Mouse (Mus musculus) lung, embryonic 16.5 days (tissue): ENCODE measurements around the gene 4930404N11Rik. TPM values are rescaled to one million over a fixed set of nuclear protein-coding genes. Genes with fewer than 3 reads are reported as not detected.
A peak's percentile ranks its signal among the peaks of the same experiment; 100 is the strongest.

Source experiments
- ATAC-seq: fragments of 200-750 bp; cut with Nextera tagmentation; 2 replicates; pipeline ENCODE4 v1.8.0; 2017; ENCODE audit warnings: low read depth, mild to moderate bottlenecking, moderate library complexity
- H3K27ac ChIP-seq: fragments of 300-500 bp; sonication (generic); 2 replicates; pipeline ENCODE4 v1.5.1; 2014; ENCODE audit warnings: mild to moderate bottlenecking, control low read depth, low read length
- H3K27me3 ChIP-seq: fragments of 300-500 bp; sonication (generic); 2 replicates; pipeline ENCODE4 v1.6.1; 2014; ENCODE audit warnings: low read depth, low read length, mixed read lengths; ENCODE audit not compliant: control insufficient read depth, insufficient read depth
- H3K36me3 ChIP-seq: fragments of 300-500 bp; sonication (generic); 2 replicates; pipeline ENCODE4 v1.6.1; 2014; ENCODE audit warnings: low read length; ENCODE audit not compliant: control insufficient read depth, insufficient read depth
- H3K4me1 ChIP-seq: fragments of 300-500 bp; sonication (generic); replicated peaks from 2 replicates; pipeline ENCODE4 v1.6.1; 2014; ENCODE audit warnings: low read length, mixed read lengths; ENCODE audit not compliant: control insufficient read depth, insufficient read depth
- H3K4me2 ChIP-seq: fragments of 300-500 bp; sonication (generic); 2 replicates; pipeline ENCODE4 v1.6.1; 2014; ENCODE audit warnings: low read depth, low read length, control low read depth
- H3K4me3 ChIP-seq: fragments of 300-500 bp; sonication (generic); 2 replicates; pipeline ENCODE4 v1.5.1; 2014; ENCODE audit warnings: mild to moderate bottlenecking, low read length, control low read depth
- H3K9ac ChIP-seq: fragments of 300-500 bp; sonication (generic); 2 replicates; pipeline ENCODE4 v1.6.1; 2014; ENCODE audit warnings: low read length, control low read depth
- H3K9me3 ChIP-seq: fragments of 300-500 bp; sonication (generic); 2 replicates; pipeline ENCODE4 v1.6.1; 2016; ENCODE audit warnings: low read length; ENCODE audit not compliant: control insufficient read depth
- WGBS: fragments of 180-500 bp; shearing (Covaris S2); extraction: QIAGEN DNeasy Blood & Tissue Kit; methylation state at CpG from one replicate; pipeline ENCODE4 v1.1.7; 2014; 5-methylcytosine and 5-hydroxymethylcytosine counted together
- polyA plus RNA-seq: library from polyadenylated mRNA; unstranded; fragments of >200 nt; fragmentation: Nextera tagmentation; extraction: Ambion mirVana; gene quantifications from 2 replicates; pipeline ENCODE4 v1.2.1, GENCODE M21; 2015

Gene 4930404N11Rik
- polyA plus RNA-seq, 1 experiment from 2014 or later = 2.0 TPM

DNA sequence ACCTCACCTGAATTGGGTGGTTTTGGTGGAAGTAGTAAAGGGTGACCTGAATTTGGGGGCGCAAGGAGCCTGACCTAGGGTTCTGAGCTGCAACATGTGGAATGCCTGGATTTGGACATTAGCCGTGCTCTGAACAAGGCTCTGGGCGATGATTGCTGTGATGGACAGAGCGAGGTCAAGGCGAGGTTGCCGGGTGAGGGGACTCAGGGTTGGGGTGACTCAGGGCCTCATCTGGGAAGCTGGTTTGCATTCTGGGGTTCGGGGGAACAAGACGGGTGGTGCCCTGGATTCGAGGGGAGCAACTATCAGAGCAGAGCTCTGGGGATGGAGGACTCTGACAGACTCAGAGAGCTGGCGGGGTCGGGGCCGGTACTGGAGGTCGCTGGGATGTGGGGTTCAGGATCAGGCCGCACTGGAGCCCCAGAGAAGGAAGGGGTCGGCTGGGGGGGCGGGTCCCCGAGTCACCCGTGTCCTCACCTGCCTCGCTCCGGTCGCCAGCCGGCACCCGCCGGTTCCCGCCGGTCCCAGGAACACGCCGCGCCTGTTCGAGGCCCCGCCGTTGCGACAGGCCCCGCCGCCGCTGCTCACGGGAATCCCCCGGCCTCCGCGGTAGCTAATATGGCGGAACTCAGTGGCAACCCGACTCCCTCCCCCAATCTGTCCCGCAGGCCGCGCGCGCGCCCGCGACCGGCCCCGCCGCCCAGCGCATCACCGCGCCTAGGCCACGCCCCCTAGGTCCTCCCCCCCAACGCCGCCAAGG is 12.4 kb upstream of the 4930404N11Rik start, which contains the start of gene Fzr1:
TSS of gene Fzr1 (minus strand) at position 724 of the 760 bp plus-strand sequence.
- peak within 1 kb of the TSS; percentile 87 for H3K4me3 ChIP-seq
- WGBS = under 1% methylated on average over 45 of the region's 59 CpGs
- peak; percentile 15 for ATAC-seq

DNA sequence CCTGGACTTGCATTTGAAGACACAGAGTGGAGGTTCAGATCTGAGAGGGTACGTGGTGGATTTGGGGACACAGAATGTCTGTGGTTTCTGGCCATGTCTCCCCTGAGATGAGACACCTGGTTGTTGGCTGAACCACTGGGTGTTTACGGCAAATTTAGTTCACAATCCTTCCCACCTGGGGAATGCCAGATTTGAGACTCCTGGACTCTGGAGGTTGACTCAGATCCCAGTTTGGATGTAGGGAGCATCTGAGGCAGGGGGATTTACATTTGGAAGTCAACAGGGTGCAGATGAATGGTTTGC is 11.7 kb upstream of the 4930404N11Rik start:
- H3K36me3 ChIP-seq = peaks cover 19% of the 10 kb centered on the region
- H3K9me3 ChIP-seq = no peaks in the 10 kb centered on the region
- peak overlapping the region; percentile 98 for H3K9ac ChIP-seq
- peak overlapping the region; percentile 66; the same call in 1 of the 2 replicates for H3K27ac ChIP-seq
- no peaks in the 10 kb centered on the region for H3K27me3 ChIP-seq
- H3K4me3 ChIP-seq = peak overlapping the region; percentile 87
- peak overlapping the region; percentile 92 for H3K4me2 ChIP-seq
- WGBS = 31% methylated on average over 2 of the region's 2 CpGs
- no peak for ATAC-seq
- peaks cover 23% of the 10 kb centered on the region for H3K4me1 ChIP-seq

More for the DNA sequence above, 12.4 kb upstream of the 4930404N11Rik start, which contains the start of gene Fzr1:
- Histone ChIP-seq H3K36me3 (peaks cover 17% of the 10 kb centered on the region), H3K4me2 (peak within 1 kb of the TSS; percentile 92), H3K9me3 (no peaks in the 10 kb centered on the region), H3K27ac (peak within 1 kb of the TSS; percentile 78), H3K4me1 (peaks cover 25% of the 10 kb centered on the region), H3K27me3 (no peaks in the 10 kb centered on the region), H3K9ac (peak within 1 kb of the TSS; percentile 98)

DNA sequence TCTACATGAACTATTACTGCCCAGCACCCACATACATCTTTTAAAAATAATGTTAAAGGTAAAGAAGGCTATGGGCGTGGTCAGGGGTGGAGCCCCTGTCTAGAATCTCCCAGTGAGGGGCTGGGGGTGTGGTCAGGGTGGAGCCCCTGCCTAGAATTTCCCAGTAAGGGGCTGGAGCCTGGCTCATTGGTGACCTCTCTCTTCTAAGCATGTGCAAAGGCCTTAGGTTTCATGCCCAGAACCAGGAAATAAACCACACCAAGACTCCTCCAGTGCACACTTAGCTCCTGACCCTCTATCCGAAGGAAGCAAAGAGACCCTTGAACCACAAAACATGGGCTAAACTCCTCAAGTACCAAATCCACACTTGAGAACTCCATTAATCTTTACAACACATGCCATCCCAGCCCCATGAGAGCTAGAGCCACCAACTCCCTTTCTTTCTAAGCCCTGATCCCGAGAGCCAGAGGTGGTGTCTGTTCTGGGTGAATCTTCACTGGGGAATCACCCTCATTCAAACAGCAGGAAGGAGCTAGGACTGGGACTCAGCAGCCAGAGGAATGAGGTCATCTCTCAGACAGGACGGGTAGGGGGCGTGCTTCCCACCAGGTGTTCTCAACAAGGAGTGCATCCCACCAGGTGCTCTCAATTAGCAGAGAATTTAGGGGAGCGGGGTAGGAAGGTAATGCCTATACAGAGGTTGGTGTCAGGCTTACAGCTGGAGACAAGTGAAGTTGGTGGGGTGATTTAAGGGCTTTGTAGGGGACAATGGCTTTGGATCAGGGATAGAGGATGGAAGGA is 11.1 kb upstream of the 4930404N11Rik start:
- Histone ChIP-seq H3K36me3 (peaks cover 19% of the 10 kb centered on the region), H3K4me1 (peaks cover 19% of the 10 kb centered on the region), H3K9me3 (no peaks in the 10 kb centered on the region), H3K27ac (peak overlapping the region; percentile 0; the same call in 1 of the 2 replicates), H3K4me3 (peak overlapping the region; percentile 87), H3K4me2 (peak overlapping the region; percentile 92), H3K27me3 (no peaks in the 10 kb centered on the region), H3K9ac (peak overlapping the region; percentile 98)
- WGBS = 26% methylated on average over 6 of the region's 6 CpGs
- ATAC-seq = no peak

DNA sequence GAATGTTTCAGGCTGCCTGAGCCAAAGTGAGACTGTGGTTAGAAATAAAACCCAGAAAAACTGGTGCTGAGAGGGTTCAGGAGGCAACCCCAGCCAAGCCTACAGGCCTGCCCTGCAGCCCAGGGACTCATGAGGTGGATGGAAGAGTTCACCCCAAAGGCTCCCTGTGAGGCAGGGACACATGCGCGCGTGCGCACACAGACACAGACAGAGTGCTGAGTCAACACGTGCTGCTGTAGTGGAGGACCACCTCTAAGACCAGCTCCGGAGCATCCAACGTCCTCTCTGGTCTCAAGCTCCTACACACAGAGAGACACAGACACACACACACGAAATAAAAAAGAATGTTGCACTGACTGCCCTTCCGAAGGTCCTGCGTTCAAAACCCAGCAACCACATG is 9.7 kb upstream of the 4930404N11Rik start:
- Histone ChIP-seq H3K27me3 (no peaks in the 10 kb centered on the region), H3K4me3 (no peak overlapping the region), H3K4me1 (peaks cover 19% of the 10 kb centered on the region), H3K4me2 (no peak overlapping the region), H3K9me3 (no peaks in the 10 kb centered on the region), H3K9ac (no peak overlapping the region), H3K36me3 (peaks cover 27% of the 10 kb centered on the region), H3K27ac (no peak overlapping the region)
- ATAC-seq = no peak
- WGBS = 87% methylated on average over 10 of the region's 10 CpGs

DNA sequence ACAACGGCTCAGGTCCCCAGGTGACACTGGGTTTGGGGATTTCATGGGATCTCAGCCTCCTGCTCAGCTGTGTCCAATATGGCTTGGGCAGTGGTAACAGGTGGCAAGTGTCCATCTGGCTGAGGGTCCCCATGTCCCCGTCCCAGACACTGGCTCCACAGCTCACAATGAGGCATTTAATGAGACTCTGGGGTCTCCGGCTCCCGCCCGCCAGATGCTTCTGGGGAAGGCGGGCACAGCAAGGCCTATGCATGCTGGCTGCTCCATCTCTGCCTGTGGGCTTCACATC is 1.5 kb upstream of the 4930404N11Rik start:
- Histone ChIP-seq H3K4me1 (peaks cover 36% of the 10 kb centered on the region), H3K9ac (no peak overlapping the region), H3K27me3 (peaks cover 6% of the 10 kb centered on the region), H3K27ac (no peak overlapping the region), H3K4me3 (no peak overlapping the region), H3K36me3 (peaks cover 44% of the 10 kb centered on the region), H3K9me3 (no peaks in the 10 kb centered on the region), H3K4me2 (no peak overlapping the region)
- no peak for ATAC-seq
- 81% methylated on average over 6 of the region's 6 CpGs for WGBS

DNA sequence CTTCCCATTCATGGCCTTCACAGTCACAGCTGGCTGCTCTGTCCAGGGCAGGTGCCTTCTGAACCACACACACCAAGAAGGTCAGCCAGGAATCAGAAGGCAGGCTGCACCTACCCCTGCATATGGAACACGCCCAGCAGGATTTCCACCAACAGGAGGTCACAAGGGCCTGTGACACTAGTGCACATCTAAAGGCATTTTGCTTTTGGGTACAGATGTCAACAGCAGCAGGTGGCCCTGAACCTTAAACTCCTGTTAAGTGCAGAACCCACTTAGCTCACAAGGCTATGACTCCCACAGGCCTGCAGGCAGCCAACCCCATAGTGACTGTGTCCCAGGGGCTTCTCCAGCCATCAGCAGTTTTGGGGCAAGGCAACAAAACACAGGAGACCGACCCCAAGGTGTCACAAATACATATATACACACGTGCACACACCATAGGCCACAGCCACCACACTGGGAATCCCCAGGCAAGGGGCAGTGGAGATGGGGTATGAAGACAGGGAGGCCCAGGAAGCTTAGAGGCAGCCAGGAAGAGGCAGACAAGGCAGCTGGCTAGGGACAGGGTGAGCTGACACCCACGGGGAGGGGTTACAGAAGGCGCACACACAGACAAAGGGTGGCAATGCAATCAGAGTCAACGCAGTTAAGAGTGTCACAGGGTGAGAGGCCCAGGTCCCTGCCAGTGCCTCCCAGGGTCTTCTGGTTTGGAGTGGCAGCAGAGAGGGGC is 1.0 kb upstream of the 4930404N11Rik start:
- Histone ChIP-seq H3K4me2 (no peak overlapping the region), H3K27ac (no peak overlapping the region), H3K4me1 (peaks cover 38% of the 10 kb centered on the region), H3K27me3 (peaks cover 6% of the 10 kb centered on the region), H3K9me3 (no peaks in the 10 kb centered on the region), H3K4me3 (no peak overlapping the region), H3K36me3 (peaks cover 44% of the 10 kb centered on the region), H3K9ac (no peak overlapping the region)
- 65% methylated on average over 6 of the region's 6 CpGs for WGBS
- no peak for ATAC-seq

DNA sequence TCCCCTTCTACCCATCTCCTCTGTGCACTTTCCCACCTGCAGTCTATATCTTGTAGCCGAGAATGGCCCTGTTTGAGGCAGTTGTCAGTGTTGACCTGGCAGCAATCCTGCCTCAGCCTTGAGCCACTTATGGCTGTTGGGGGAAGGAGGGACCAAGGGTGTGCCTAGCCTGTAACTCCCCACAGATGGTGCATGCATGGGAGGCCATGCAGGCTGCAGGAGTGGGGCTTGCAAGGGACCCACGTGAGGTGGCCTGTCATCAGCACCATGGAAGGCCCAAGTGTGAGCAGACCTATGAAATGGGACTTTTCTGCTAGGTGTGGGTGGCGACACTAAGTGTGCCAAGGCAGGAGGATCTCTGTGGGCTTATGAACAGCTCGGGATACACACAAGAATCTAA is 543 bp downstream of the 4930404N11Rik start:
- no peaks in the 10 kb centered on the region for H3K9me3 ChIP-seq
- H3K27ac ChIP-seq = peak overlapping the region; percentile 37; the same call in 1 of the 2 replicates
- peaks cover 45% of the 10 kb centered on the region for H3K4me1 ChIP-seq
- H3K27me3 ChIP-seq = peaks cover 6% of the 10 kb centered on the region
- H3K36me3 ChIP-seq = peaks cover 33% of the 10 kb centered on the region
- H3K4me2 ChIP-seq = peak overlapping the region; percentile 60; the same call in 1 of the 2 replicates
- H3K9ac ChIP-seq = no peak overlapping the region
- WGBS = 28% methylated on average over 4 of the region's 4 CpGs
- 0 out of 2 replicates have a peak, but pooled peaks have one; percentile 3 for ATAC-seq
- no peak overlapping the region for H3K4me3 ChIP-seq

DNA sequence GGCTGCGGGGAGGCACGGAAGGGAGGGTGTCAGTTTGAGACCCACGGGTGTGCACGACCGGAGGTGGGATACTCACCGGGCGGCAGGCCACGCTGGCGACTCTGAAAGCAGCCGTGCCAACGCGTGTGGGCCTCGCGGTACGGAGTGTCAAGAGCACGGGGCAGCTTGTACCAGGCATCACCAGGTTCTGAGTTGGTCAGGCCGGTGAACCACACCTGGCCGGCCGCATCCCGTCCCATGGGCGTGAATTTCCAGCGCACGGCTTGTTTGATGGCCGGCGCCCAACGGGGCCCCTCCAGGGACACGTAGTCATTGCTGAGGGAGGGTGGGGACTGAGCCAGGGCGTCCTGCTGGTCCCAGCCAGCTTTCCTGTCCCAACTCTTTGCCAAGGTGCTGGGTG is 950 bp downstream of the 4930404N11Rik start:
- H3K4me1 ChIP-seq = peaks cover 45% of the 10 kb centered on the region

More for the DNA sequence above, 950 bp downstream of the 4930404N11Rik start:
- H3K9me3 ChIP-seq = no peaks in the 10 kb centered on the region
- peak overlapping the region; percentile 60 for H3K4me2 ChIP-seq
- 9% methylated on average over 28 of the region's 28 CpGs for WGBS
- peak overlapping the region; percentile 64 for H3K9ac ChIP-seq
- peak; percentile 1; the same call in 1 of the 2 replicates for ATAC-seq
- H3K36me3 ChIP-seq = peaks cover 29% of the 10 kb centered on the region
- peak overlapping the region; percentile 34 for H3K4me3 ChIP-seq
- peak overlapping the region; percentile 37; the same call in 1 of the 2 replicates for H3K27ac ChIP-seq
- peaks cover 6% of the 10 kb centered on the region for H3K27me3 ChIP-seq
